ENCODE assay signal across 12 mouse cellular contexts in the genomic region with DNA sequence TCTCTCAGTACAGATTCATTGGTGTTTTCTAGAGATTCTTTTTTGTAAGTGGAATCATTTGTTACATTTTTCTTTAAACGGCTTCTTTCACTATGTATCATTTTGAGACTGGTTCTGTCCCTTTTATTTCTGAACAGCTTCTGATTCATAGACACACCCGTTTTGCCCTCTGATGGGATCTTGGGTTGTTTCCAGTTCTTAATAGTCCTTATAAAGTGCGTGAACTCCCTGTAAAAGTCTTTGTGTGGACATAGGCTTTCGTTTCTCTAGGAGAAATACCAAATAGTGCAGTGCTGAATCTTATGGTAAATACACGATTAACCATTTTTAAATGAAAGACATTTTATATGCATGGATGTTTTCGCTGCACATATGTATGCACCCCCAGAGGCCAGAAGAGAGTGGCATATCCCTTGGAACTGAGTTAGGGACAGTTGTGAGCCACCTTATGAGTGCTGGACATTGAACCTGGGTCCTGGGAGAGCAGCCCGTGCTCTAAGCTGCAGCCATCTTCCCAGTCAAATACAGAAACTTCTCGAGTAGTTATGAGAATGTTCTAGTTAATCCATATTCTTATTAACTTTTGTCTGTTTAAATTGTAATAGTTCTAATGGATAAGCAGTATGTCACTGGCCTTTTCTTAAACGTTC.
"Had no signal": no experiment of that assay in that cellular context is flagged by ENCODE, and none has a peak within 500 bp of the region (broad histone marks: within the 10 kb centered on the region; RNA-seq: fewer than 3 reads in every experiment).

No protein-coding gene starts in this region.

- DNase-seq: layer of hippocampus, adult 9-11 months; layer of hippocampus, postnatal 36 days; lung, embryonic 14.5 days; midbrain, embryonic 14.5 days; retina, postnatal 1 day; thymus, adult 18-20 months; thymus, postnatal 14 days had no signal

- H3K27me3 ChIP-seq: hindbrain, embryonic 15.5 days; limb, embryonic 15.5 days; neural tube, embryonic 13.5 days had no signal

- H3K4me2 ChIP-seq: hindbrain, embryonic 15.5 days; limb, embryonic 15.5 days; liver, embryonic 12.5 days; lung, embryonic 14.5 days; neural tube, embryonic 13.5 days had no signal

- ATAC-seq: liver, embryonic 12.5 days had no signal

- H3K36me3 ChIP-seq: hindbrain, embryonic 15.5 days; liver, embryonic 12.5 days; neural tube, embryonic 13.5 days had no signal

- H3K27ac ChIP-seq: hindbrain, embryonic 15.5 days; limb, embryonic 15.5 days; liver, embryonic 12.5 days; midbrain, embryonic 10.5 days; neural tube, embryonic 13.5 days had no signal

- H3K4me3 ChIP-seq: hindbrain, embryonic 15.5 days; limb, embryonic 15.5 days; liver, embryonic 12.5 days; midbrain, embryonic 10.5 days; neural tube, embryonic 13.5 days had no signal

- H3K9ac ChIP-seq: hindbrain, embryonic 15.5 days; limb, embryonic 15.5 days; liver, embryonic 12.5 days; lung, embryonic 14.5 days; neural tube, embryonic 13.5 days had no signal

- H3K9me3 ChIP-seq: hindbrain, embryonic 15.5 days; limb, embryonic 15.5 days; liver, embryonic 12.5 days; midbrain, embryonic 10.5 days; neural tube, embryonic 13.5 days had no signal
